Mouse (Mus musculus): ENCODE measurements at regions not wholly inside any gene's neighbourhood (a gene's known extent, or its start where the extent isn't known, plus 50 kb on each side); places are given as distances from the start of the nearest gene placed in this dataset.

GRCm38 (mm10) chr5:39348680-39349079, 406.6 kb downstream of the Hs3st1 start:
- ATAC-seq: no peak
- Histone ChIP-seq H3K9ac (ENCODE audit: low read depth, low read length) (no peak overlapping the region), H3K27me3 (replicated peaks; ENCODE audit: control insufficient read depth, insufficient read depth, low read length) (no peaks in the 10 kb centered on the region), H3K4me1 (replicated peaks; ENCODE audit: control insufficient read depth, insufficient read depth, low read length) (no peaks in the 10 kb centered on the region), H3K27ac (ENCODE audit: low read depth, low read length) (no peak overlapping the region), H3K4me2 (replicated peaks; ENCODE audit: low read depth) (no peak overlapping the region), H3K9me3 (ENCODE audit: control insufficient read depth) (no peaks in the 10 kb centered on the region), H3K36me3 (ENCODE audit: control insufficient read depth, insufficient read depth) (no peaks in the 10 kb centered on the region), H3K4me3 (ENCODE audit: low read depth, low read length) (no peak overlapping the region)
- no peak for TF ChIP-seq CTCF (IDR thresholded peaks at IDR 0.05; ENCODE audit: low read depth)
- WGBS: 74% methylated on average over 3 of the region's 3 CpGs

- Histone ChIP-seq H3K4me1 (replicated peaks; ENCODE audit: control insufficient read depth, insufficient read depth, low read length) (no peaks in the 10 kb centered on the region), H3K27me3 (replicated peaks; ENCODE audit: control insufficient read depth, insufficient read depth, low read length) (no peaks in the 10 kb centered on the region), H3K9ac (ENCODE audit: low read depth, low read length) (no peak overlapping the region), H3K4me3 (ENCODE audit: low read depth, low read length) (no peak overlapping the region), H3K36me3 (ENCODE audit: control insufficient read depth, insufficient read depth) (no peaks in the 10 kb centered on the region), H3K4me2 (replicated peaks; ENCODE audit: low read depth) (no peak overlapping the region), H3K9me3 (ENCODE audit: control insufficient read depth) (no peaks in the 10 kb centered on the region), H3K27ac (ENCODE audit: low read depth, low read length) (no peak overlapping the region)
- WGBS: 73% methylated on average over 3 of the region's 3 CpGs
- ATAC-seq: no peak
- no peak for TF ChIP-seq CTCF (IDR thresholded peaks at IDR 0.05; ENCODE audit: low read depth)
These were observed 408.3 kb downstream of the Hs3st1 start for GRCm38 (mm10) chr5:39347019-39347418.

- Histone ChIP-seq H3K27ac (ENCODE audit: low read depth, low read length) (no peak overlapping the region), H3K9ac (ENCODE audit: low read depth, low read length) (no peak overlapping the region), H3K4me3 (ENCODE audit: low read depth, low read length) (no peak overlapping the region), H3K4me2 (replicated peaks; ENCODE audit: low read depth) (no peak overlapping the region), H3K27me3 (replicated peaks; ENCODE audit: control insufficient read depth, insufficient read depth, low read length) (no peaks in the 10 kb centered on the region), H3K4me1 (replicated peaks; ENCODE audit: control insufficient read depth, insufficient read depth, low read length) (no peaks in the 10 kb centered on the region), H3K9me3 (ENCODE audit: control insufficient read depth) (no peaks in the 10 kb centered on the region), H3K36me3 (ENCODE audit: control insufficient read depth, insufficient read depth) (no peaks in the 10 kb centered on the region)
- no peak for TF ChIP-seq CTCF (IDR thresholded peaks at IDR 0.05; ENCODE audit: low read depth)
- 75% methylated on average over 1 of the region's 1 CpGs for WGBS
- no peak for ATAC-seq
These were observed 417.4 kb downstream of the Hs3st1 start for GRCm38 (mm10) chr5:39337917-39338316.

- Histone ChIP-seq H3K36me3 (ENCODE audit: control insufficient read depth, insufficient read depth) (no peaks in the 10 kb centered on the region), H3K9me3 (ENCODE audit: control insufficient read depth) (no peaks in the 10 kb centered on the region), H3K9ac (ENCODE audit: low read depth, low read length) (no peak overlapping the region), H3K4me1 (replicated peaks; ENCODE audit: control insufficient read depth, insufficient read depth, low read length) (no peaks in the 10 kb centered on the region), H3K4me3 (ENCODE audit: low read depth, low read length) (no peak overlapping the region), H3K4me2 (replicated peaks; ENCODE audit: low read depth) (no peak overlapping the region), H3K27me3 (replicated peaks; ENCODE audit: control insufficient read depth, insufficient read depth, low read length) (no peaks in the 10 kb centered on the region), H3K27ac (ENCODE audit: low read depth, low read length) (no peak overlapping the region)
- TF ChIP-seq CTCF (IDR thresholded peaks at IDR 0.05; ENCODE audit: low read depth): no peak
- WGBS: 90% methylated on average over 2 of the region's 2 CpGs
- ATAC-seq: no peak
These were observed 418.7 kb downstream of the Hs3st1 start for GRCm38 (mm10) chr5:39336484-39336985.

GRCm38 (mm10) chr5:39335321-39335720, 420.0 kb downstream of the Hs3st1 start:
- Histone ChIP-seq H3K9me3 (ENCODE audit: control insufficient read depth) (no peaks in the 10 kb centered on the region), H3K27ac (ENCODE audit: low read depth, low read length) (no peak overlapping the region), H3K9ac (ENCODE audit: low read depth, low read length) (no peak overlapping the region), H3K4me2 (replicated peaks; ENCODE audit: low read depth) (no peak overlapping the region), H3K27me3 (replicated peaks; ENCODE audit: control insufficient read depth, insufficient read depth, low read length) (no peaks in the 10 kb centered on the region), H3K4me3 (ENCODE audit: low read depth, low read length) (no peak overlapping the region), H3K36me3 (ENCODE audit: control insufficient read depth, insufficient read depth) (no peaks in the 10 kb centered on the region), H3K4me1 (replicated peaks; ENCODE audit: control insufficient read depth, insufficient read depth, low read length) (no peaks in the 10 kb centered on the region)
- WGBS: 77% methylated on average over 2 of the region's 2 CpGs
- ATAC-seq: no peak
- TF ChIP-seq CTCF (IDR thresholded peaks at IDR 0.05; ENCODE audit: low read depth): no peak

GRCm38 (mm10) chr5:39334241-39334640, 421.0 kb downstream of the Hs3st1 start:
- H3K9ac ChIP-seq (ENCODE audit: low read depth, low read length): no peak overlapping the region
- no peaks in the 10 kb centered on the region for H3K36me3 ChIP-seq (ENCODE audit: control insufficient read depth, insufficient read depth)
- H3K27ac ChIP-seq (ENCODE audit: low read depth, low read length): no peak overlapping the region
- no peaks in the 10 kb centered on the region for H3K9me3 ChIP-seq (ENCODE audit: control insufficient read depth)
- WGBS: 19% methylated on average over 1 of the region's 1 CpGs
- no peak for ATAC-seq
- no peak for TF ChIP-seq CTCF (IDR thresholded peaks at IDR 0.05; ENCODE audit: low read depth)
- H3K4me1 ChIP-seq (replicated peaks; ENCODE audit: control insufficient read depth, insufficient read depth, low read length): no peaks in the 10 kb centered on the region
- no peak overlapping the region for H3K4me3 ChIP-seq (ENCODE audit: low read depth, low read length)
- no peaks in the 10 kb centered on the region for H3K27me3 ChIP-seq (replicated peaks; ENCODE audit: control insufficient read depth, insufficient read depth, low read length)
- H3K4me2 ChIP-seq (replicated peaks; ENCODE audit: low read depth): no peak overlapping the region

- Histone ChIP-seq H3K27ac (ENCODE audit: low read depth, low read length) (no peak overlapping the region), H3K36me3 (ENCODE audit: control insufficient read depth, insufficient read depth) (no peaks in the 10 kb centered on the region), H3K9me3 (ENCODE audit: control insufficient read depth) (no peaks in the 10 kb centered on the region), H3K4me1 (replicated peaks; ENCODE audit: control insufficient read depth, insufficient read depth, low read length) (no peaks in the 10 kb centered on the region), H3K4me2 (replicated peaks; ENCODE audit: low read depth) (no peak overlapping the region), H3K9ac (ENCODE audit: low read depth, low read length) (no peak overlapping the region), H3K4me3 (ENCODE audit: low read depth, low read length) (no peak overlapping the region), H3K27me3 (replicated peaks; ENCODE audit: control insufficient read depth, insufficient read depth, low read length) (no peaks in the 10 kb centered on the region)
- WGBS: 67% methylated on average over 2 of the region's 2 CpGs
- no peak for TF ChIP-seq CTCF (IDR thresholded peaks at IDR 0.05; ENCODE audit: low read depth)
- no peak for ATAC-seq
These were observed 429.9 kb downstream of the Hs3st1 start for GRCm38 (mm10) chr5:39325399-39325798.

All from intestine, postnatal 0 days (tissue).